Mouse (Mus musculus) forebrain, embryonic 16.5 days (tissue): ENCODE data around the gene Surf1. TPM values are rescaled to one million over a fixed set of nuclear protein-coding genes. Genes with fewer than 3 reads are reported as not detected.

ENCODE experiments used
- ATAC-seq: fragments of 200-750 bp; cut with Nextera tagmentation; 2 replicates; pipeline ENCODE4 v1.8.0; 2017; ENCODE audit warnings: mild to moderate bottlenecking, moderate library complexity
- H3K27ac ChIP-seq: fragments of 300-500 bp; sonication (generic); 2 replicates; pipeline ENCODE4 v1.5.1; 2014; ENCODE audit warnings: low read length, control low read depth
- H3K27me3 ChIP-seq: fragments of 300-500 bp; sonication (generic); replicated peaks from 2 replicates; pipeline ENCODE4 v1.6.1; 2014; ENCODE audit warnings: low read length; ENCODE audit not compliant: control insufficient read depth, insufficient read depth
- H3K36me3 ChIP-seq: fragments of 300-500 bp; sonication (generic); 2 replicates; pipeline ENCODE4 v1.6.1; 2014; ENCODE audit not compliant: control insufficient read depth, insufficient read depth
- H3K4me1 ChIP-seq: fragments of 300-500 bp; sonication (generic); replicated peaks from 2 replicates; pipeline ENCODE4 v1.6.1; 2014; ENCODE audit warnings: low read length; ENCODE audit not compliant: control insufficient read depth, insufficient read depth
- H3K4me2 ChIP-seq: fragments of 300-500 bp; sonication (generic); 2 replicates; pipeline ENCODE4 v1.6.1; 2014; ENCODE audit warnings: mild to moderate bottlenecking, low read length, control low read depth
- H3K4me3 ChIP-seq: fragments of 300-500 bp; sonication (generic); replicated peaks from 2 replicates; pipeline ENCODE4 v1.5.1; 2014; ENCODE audit warnings: mild to moderate bottlenecking, low read length, control low read depth
- H3K9ac ChIP-seq: fragments of 300-500 bp; sonication (generic); replicated peaks from 2 replicates; pipeline ENCODE4 v1.6.1; 2014; ENCODE audit warnings: low read depth, low read length, control low read depth
- H3K9me3 ChIP-seq: fragments of 300-500 bp; sonication (generic); 2 replicates; pipeline ENCODE4 v1.6.1; 2016; ENCODE audit warnings: low read length; ENCODE audit not compliant: control insufficient read depth
- WGBS: fragments of 180-500 bp; shearing (Covaris S2); extraction: QIAGEN DNeasy Blood & Tissue Kit; methylation state at CpG from one replicate; pipeline ENCODE4 v1.1.7; 2014; 5-methylcytosine and 5-hydroxymethylcytosine counted together
- polyA plus RNA-seq: library from polyadenylated mRNA; unstranded; fragments of >200 nt; fragmentation: Nextera tagmentation; extraction: Ambion mirVana; gene quantifications from 2 replicates; pipeline ENCODE4 v1.2.1, GENCODE M21; 2015

Surf1 gene
- 69.9 and 82.1 TPM in 2 replicates for polyA plus RNA-seq

GRCm38 (mm10) chr2:26915927-26916728, at the start of gene Surf1, which contains the start of gene Surf2:
Gene Surf1, minus strand, starts transcription at chr2:26916530.
Gene Surf2, plus strand, starts transcription at chr2:26916367.
- ATAC-seq, result peak; percentile 81
- peak within 1 kb of the TSS; percentile 98 for H3K4me2 ChIP-seq
- no peaks in the 10 kb centered on the region for H3K27me3 ChIP-seq
- peak within 1 kb of the TSS; percentile 86 for H3K4me3 ChIP-seq
- H3K4me1 ChIP-seq, result peaks cover 39% of the 10 kb centered on the region
- no peaks in the 10 kb centered on the region for H3K9me3 ChIP-seq
- peak within 1 kb of the TSS; percentile 79 for H3K9ac ChIP-seq
- WGBS, result 2% methylated on average over 47 of the region's 47 CpGs
- peaks cover 46% of the 10 kb centered on the region for H3K36me3 ChIP-seq
- H3K27ac ChIP-seq, result peak within 1 kb of the TSS; percentile 63

- Histone ChIP-seq H3K27ac (peak overlapping the region; percentile 91), H3K27me3 (no peaks in the 10 kb centered on the region), H3K4me1 (peaks cover 27% of the 10 kb centered on the region), H3K9me3 (no peaks in the 10 kb centered on the region), H3K9ac (peak overlapping the region; percentile 74), H3K4me3 (peak overlapping the region; percentile 77), H3K36me3 (no peaks in the 10 kb centered on the region), H3K4me2 (peak overlapping the region; percentile 94)
- ATAC-seq, result no peak
- WGBS, result 16% methylated on average over 14 of the region's 14 CpGs
Observed at GRCm38 (mm10) chr2:26964724-26965370, 48.5 kb upstream of the Surf1 start.

GRCm38 (mm10) chr2:26963923-26964723, 47.8 kb upstream of the Surf1 start, which contains the start of gene Rexo4:
Gene Rexo4, minus strand, starts transcription at chr2:26964386.
- Histone ChIP-seq H3K36me3 (no peaks in the 10 kb centered on the region), H3K4me2 (peak within 1 kb of the TSS; percentile 94), H3K27ac (peak within 1 kb of the TSS; percentile 91), H3K4me3 (peak within 1 kb of the TSS; percentile 77), H3K9ac (peak within 1 kb of the TSS; percentile 74), H3K27me3 (no peaks in the 10 kb centered on the region), H3K9me3 (no peaks in the 10 kb centered on the region), H3K4me1 (peaks cover 27% of the 10 kb centered on the region)
- WGBS, result under 1% methylated on average over 50 of the region's 50 CpGs
- peak; percentile 99 for ATAC-seq

- 78% methylated on average over 4 of the region's 4 CpGs for WGBS
Observed at GRCm38 (mm10) chr2:26960756-26961155, 44.4 kb upstream of the Surf1 start.

GRCm38 (mm10) chr2:26957488-26957859, 41.1 kb upstream of the Surf1 start:
- H3K4me3 ChIP-seq, result no peak overlapping the region
- H3K27ac ChIP-seq, result no peak overlapping the region
- 84% methylated on average over 2 of the region's 2 CpGs for WGBS
- H3K4me1 ChIP-seq, result peaks cover 11% of the 10 kb centered on the region
- H3K27me3 ChIP-seq, result no peaks in the 10 kb centered on the region
- no peak overlapping the region for H3K9ac ChIP-seq
- peaks cover 34% of the 10 kb centered on the region for H3K36me3 ChIP-seq
- no peak for ATAC-seq
- H3K4me2 ChIP-seq, result no peak overlapping the region
- no peaks in the 10 kb centered on the region for H3K9me3 ChIP-seq

More at GRCm38 (mm10) chr2:26960756-26961155, 44.4 kb upstream of the Surf1 start:
- H3K27me3 ChIP-seq, result no peaks in the 10 kb centered on the region
- ATAC-seq, result no peak
- no peak overlapping the region for H3K4me3 ChIP-seq
- no peak overlapping the region for H3K9ac ChIP-seq
- H3K9me3 ChIP-seq, result no peaks in the 10 kb centered on the region
- peaks cover 23% of the 10 kb centered on the region for H3K36me3 ChIP-seq
- no peak overlapping the region for H3K27ac ChIP-seq
- H3K4me2 ChIP-seq, result no peak overlapping the region
- peaks cover 27% of the 10 kb centered on the region for H3K4me1 ChIP-seq

GRCm38 (mm10) chr2:26956811-26957487, 40.6 kb upstream of the Surf1 start:
- no peaks in the 10 kb centered on the region for H3K9me3 ChIP-seq
- no peak overlapping the region for H3K4me3 ChIP-seq
- 95% methylated on average over 12 of the region's 12 CpGs for WGBS
- no peaks in the 10 kb centered on the region for H3K27me3 ChIP-seq
- H3K4me1 ChIP-seq, result peaks cover 7% of the 10 kb centered on the region
- H3K4me2 ChIP-seq, result no peak overlapping the region
- peaks cover 34% of the 10 kb centered on the region for H3K36me3 ChIP-seq
- H3K9ac ChIP-seq, result no peak overlapping the region
- no peak overlapping the region for H3K27ac ChIP-seq
- ATAC-seq, result no peak

- no peak overlapping the region for H3K4me3 ChIP-seq
- no peaks in the 10 kb centered on the region for H3K27me3 ChIP-seq
- peaks cover 37% of the 10 kb centered on the region for H3K36me3 ChIP-seq
- ATAC-seq, result no peak
- no peak overlapping the region for H3K27ac ChIP-seq
- H3K9ac ChIP-seq, result no peak overlapping the region
- H3K4me2 ChIP-seq, result no peak overlapping the region
- no peaks in the 10 kb centered on the region for H3K4me1 ChIP-seq
- WGBS, result 89% methylated on average over 2 of the region's 2 CpGs
- H3K9me3 ChIP-seq, result no peaks in the 10 kb centered on the region
Observed at GRCm38 (mm10) chr2:26954735-26955395, 38.5 kb upstream of the Surf1 start.

GRCm38 (mm10) chr2:26952866-26953265, 36.5 kb upstream of the Surf1 start:
- 91% methylated on average over 8 of the region's 8 CpGs for WGBS
- Histone ChIP-seq H3K27me3 (no peaks in the 10 kb centered on the region), H3K9me3 (no peaks in the 10 kb centered on the region), H3K4me2 (no peak overlapping the region), H3K9ac (no peak overlapping the region), H3K36me3 (peaks cover 29% of the 10 kb centered on the region), H3K4me3 (no peak overlapping the region), H3K27ac (no peak overlapping the region), H3K4me1 (0 out of 2 replicates have a peak, but pooled peaks cover under 1% of the 10 kb centered on the region)
- no peak for ATAC-seq
